Mouse (Mus musculus) small intestine, adult 2 months (tissue): ENCODE measurements around the gene Cdh24.
A peak's percentile ranks its signal among the peaks of the same experiment; 100 is the strongest.

ENCODE experiments used
- CTCF ChIP-seq: fragments of 200-500 bp; IDR thresholded peaks from 2 replicates; pipeline ENCODE4 v1.5.1; 2012; ENCODE audit warnings: low read depth, mild to moderate bottlenecking, control low read depth, inconsistent platforms, low read length, moderate library complexity, mixed read lengths; ENCODE audit not compliant: insufficient replicate concordance, insufficient read length; ENCODE audit errors: extremely low read depth
- POLR2A ChIP-seq: fragments of 200-500 bp; IDR thresholded peaks from 2 replicates; pipeline ENCODE4 v1.6.1; 2012; ENCODE audit warnings: low read depth, mild to moderate bottlenecking, control low read depth, inconsistent platforms, low read length, moderate library complexity

DNA sequence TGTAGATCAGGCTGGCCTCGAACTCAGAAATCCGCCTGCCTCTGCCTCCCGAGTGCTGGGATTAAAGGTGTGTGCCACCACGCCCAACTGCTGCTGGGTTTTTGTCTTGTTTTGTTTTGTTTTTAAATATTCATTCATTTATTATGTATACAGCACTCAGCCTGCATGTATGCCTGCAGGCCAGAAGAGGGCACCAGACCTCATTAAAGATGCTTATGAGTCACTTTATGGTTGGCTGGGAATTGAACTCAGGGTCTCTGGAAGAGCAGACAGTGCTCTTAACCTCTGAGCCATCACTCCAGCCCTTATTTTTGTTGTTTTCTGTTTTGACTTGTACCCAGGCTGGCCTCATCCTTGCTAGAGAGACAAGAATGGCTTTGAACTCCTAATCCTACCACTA lies 31.2 kb downstream of the Cdh24 start:
- TF ChIP-seq POLR2A (no peak), CTCF (0 out of 2 replicates have a peak, but pooled peaks have one; percentile 25)
